Mouse (Mus musculus) kidney, postnatal 4 days (tissue): ENCODE measurements around the gene Cdc25a.

Experiments used
- DNase-seq, 2 experiments: peaks; one replicate each; pipeline ENCODE4 v3.0.0; 2021; ENCODE audit warnings: mixed read lengths in 2 of 2

The Cdc25a gene

GRCm38 (mm10) chr9:109874797-109875691, at the start of gene Cdc25a:
TSS of gene Cdc25a (plus strand) at chr9:109875579.
- peak; percentile 99 for DNase-seq

- DNase-seq = no peak
These were observed 49.6 kb upstream of the Cdc25a start for GRCm38 (mm10) chr9:109825739-109826138.

GRCm38 (mm10) chr9:109826181-109826580, 49.2 kb upstream of the Cdc25a start:
- no peak for DNase-seq

GRCm38 (mm10) chr9:109832391-109833087, 42.8 kb upstream of the Cdc25a start, which contains the start of gene Nme6:
TSS of gene Nme6 (plus strand) at chr9:109832749.
- peak; percentile 93 to 94 for DNase-seq

GRCm38 (mm10) chr9:109833088-109833412, 42.3 kb upstream of the Cdc25a start:
- no peak for DNase-seq

- DNase-seq = peak; percentile 45 to 54
These were observed 26.0 kb upstream of the Cdc25a start, which contains the start of gene Camp for GRCm38 (mm10) chr9:109849312-109849758. TSS of gene Camp (minus strand) at chr9:109849617.

- no peak for DNase-seq
These were observed 25.3 kb upstream of the Cdc25a start for GRCm38 (mm10) chr9:109850099-109850498.

- DNase-seq = no peak
These were observed 21.0 kb upstream of the Cdc25a start for GRCm38 (mm10) chr9:109854341-109854740.

GRCm38 (mm10) chr9:109855947-109856346, 19.4 kb upstream of the Cdc25a start:
- no peak for DNase-seq

- DNase-seq = peak; percentile 92 to 93
These were observed 12.9 kb upstream of the Cdc25a start for GRCm38 (mm10) chr9:109862397-109863044.

- DNase-seq = no peak
These were observed 12.3 kb upstream of the Cdc25a start for GRCm38 (mm10) chr9:109863085-109863484.

GRCm38 (mm10) chr9:109866218-109866617, 9.2 kb upstream of the Cdc25a start:
- no peak for DNase-seq

- peak in 1 of 2 experiments; percentile 31 for DNase-seq
These were observed 4.3 kb upstream of the Cdc25a start for GRCm38 (mm10) chr9:109870983-109871572.

GRCm38 (mm10) chr9:109875695-109876601, 569 bp downstream of the Cdc25a start:
- DNase-seq = peak; percentile 74 to 84

GRCm38 (mm10) chr9:109876756-109877155, 1.4 kb downstream of the Cdc25a start:
- DNase-seq = peak in 1 of 2 experiments; percentile 28

GRCm38 (mm10) chr9:109877666-109878065, 2.3 kb downstream of the Cdc25a start:
- DNase-seq = no peak

- no peak for DNase-seq
These were observed 3.9 kb downstream of the Cdc25a start for GRCm38 (mm10) chr9:109879305-109879704.

- DNase-seq = no peak
These were observed 10.9 kb downstream of the Cdc25a start for GRCm38 (mm10) chr9:109886259-109886658.

GRCm38 (mm10) chr9:109887321-109887720, 11.9 kb downstream of the Cdc25a start:
- DNase-seq = no peak

- DNase-seq = no peak
These were observed 16.1 kb downstream of the Cdc25a start for GRCm38 (mm10) chr9:109891501-109891900.

GRCm38 (mm10) chr9:109892651-109893250, 17.4 kb downstream of the Cdc25a start:
- peak; percentile 92 for DNase-seq
